Mouse (Mus musculus): ENCODE results near the gene Usp33. TPM values are rescaled to one million over a fixed set of nuclear protein-coding genes. Genes with fewer than 3 reads are reported as not detected.

Usp33 gene
- polyA plus RNA-seq, 1 experiment from 2014 or later, result 88.0 TPM

DNA sequence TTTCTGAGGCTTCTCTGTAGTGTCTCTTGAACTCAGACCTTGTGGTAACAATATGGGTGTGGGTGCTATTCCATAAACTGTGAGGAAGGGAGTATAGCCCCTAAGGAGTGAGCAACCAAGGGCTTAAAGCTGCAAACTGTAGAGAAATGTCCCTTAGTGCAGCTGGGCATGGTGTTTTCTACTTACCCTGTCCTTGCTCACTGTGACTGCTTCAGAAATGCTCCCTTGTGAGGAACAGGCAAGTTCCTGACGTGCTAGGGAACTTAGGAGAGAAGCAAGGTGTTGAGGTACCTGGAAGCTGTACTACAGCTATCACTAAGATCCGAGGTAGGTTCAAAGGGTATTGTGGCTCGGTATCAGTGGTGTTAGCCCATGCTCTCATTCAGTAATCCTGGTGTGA is 4.2 kb downstream of the Usp33 start:
- Histone ChIP-seq H3K4me3 (no peak overlapping the region), H3K4me2 (no peak overlapping the region), H3K4me1 (replicated peaks) (peaks cover 54% of the 10 kb centered on the region), H3K36me3 (no peaks in the 10 kb centered on the region), H3K27ac (no peak overlapping the region), H3K9ac (no peak overlapping the region), H3K27me3 (no peaks in the 10 kb centered on the region), H3K9me3 (no peaks in the 10 kb centered on the region)
- no peak for ATAC-seq (ENCODE audit: low FRiP score)
- whole genome bisulfite sequencing, result 88% methylated on average over 3 of the region's 3 CpGs

- Histone ChIP-seq H3K9ac (no peak overlapping the region), H3K4me1 (replicated peaks) (peaks cover 58% of the 10 kb centered on the region), H3K4me3 (no peak overlapping the region), H3K9me3 (no peaks in the 10 kb centered on the region), H3K36me3 (no peaks in the 10 kb centered on the region), H3K27me3 (no peaks in the 10 kb centered on the region), H3K4me2 (no peak overlapping the region), H3K27ac (no peak overlapping the region)
- 93% methylated on average over 5 of the region's 5 CpGs for WGBS
- no peak for ATAC-seq (ENCODE audit: low FRiP score)
These were observed 4.7 kb downstream of the Usp33 start for GRCm38 (mm10) chr3:152350966-152351365.

- H3K9me3 ChIP-seq, result no peaks in the 10 kb centered on the region
These were observed 6.0 kb downstream of the Usp33 start for GRCm38 (mm10) chr3:152352289-152352688.

GRCm38 (mm10) chr3:152353434-152354177 is 7.3 kb downstream of the Usp33 start:
- Histone ChIP-seq H3K27ac (peak overlapping the region; percentile 41; the same call in 1 of the 2 replicates), H3K9ac (peak overlapping the region; percentile 29; the same call in 1 of the 2 replicates), H3K4me2 (no peak overlapping the region), H3K36me3 (no peaks in the 10 kb centered on the region), H3K9me3 (no peaks in the 10 kb centered on the region), H3K4me1 (replicated peaks) (peaks cover 50% of the 10 kb centered on the region), H3K27me3 (no peaks in the 10 kb centered on the region), H3K4me3 (no peak overlapping the region)
- peak; percentile 43; the same call in 1 of the 2 replicates for ATAC-seq (ENCODE audit: low FRiP score)
- 69% methylated on average over 10 of the region's 10 CpGs for WGBS

More at GRCm38 (mm10) chr3:152352289-152352688, 6.0 kb downstream of the Usp33 start:
- H3K4me1 ChIP-seq (replicated peaks), result peaks cover 62% of the 10 kb centered on the region
- H3K27me3 ChIP-seq, result no peaks in the 10 kb centered on the region
- no peaks in the 10 kb centered on the region for H3K36me3 ChIP-seq
- H3K27ac ChIP-seq, result no peak overlapping the region
- no peak overlapping the region for H3K4me2 ChIP-seq
- H3K4me3 ChIP-seq, result no peak overlapping the region
- no peak overlapping the region for H3K9ac ChIP-seq
- no peak for ATAC-seq (ENCODE audit: low FRiP score)
- WGBS, result 88% methylated on average over 4 of the region's 4 CpGs

DNA sequence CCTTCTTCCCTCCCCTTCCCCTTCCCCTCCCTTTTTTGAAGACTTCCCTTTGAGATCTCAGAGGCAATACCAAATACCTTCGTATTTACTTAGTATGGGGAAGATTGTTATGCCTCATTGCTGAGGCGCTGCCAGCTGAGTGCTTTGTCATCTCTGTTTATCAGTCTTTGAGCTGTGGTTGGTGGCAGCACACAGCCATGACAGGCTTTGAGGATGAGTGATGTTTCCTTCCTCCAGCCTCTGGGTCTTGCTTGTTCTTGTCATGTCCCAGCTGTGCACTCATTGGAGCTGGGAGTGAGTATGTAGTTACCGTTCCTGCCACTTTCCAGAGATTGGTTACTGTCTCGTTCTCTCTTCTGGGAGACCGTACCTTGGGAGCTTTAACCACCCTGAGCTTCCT is 9.1 kb downstream of the Usp33 start:
- H3K27ac ChIP-seq, result no peak overlapping the region; the same call in 1 of the 2 replicates
- H3K4me1 ChIP-seq (replicated peaks), result peaks cover 38% of the 10 kb centered on the region
- no peak overlapping the region for H3K9ac ChIP-seq
- 0 out of 2 replicates have a peak, but pooled peaks have one; percentile 43 for ATAC-seq (ENCODE audit: low FRiP score)
- H3K9me3 ChIP-seq, result no peaks in the 10 kb centered on the region
- H3K27me3 ChIP-seq, result no peaks in the 10 kb centered on the region
- H3K36me3 ChIP-seq, result peaks cover 13% of the 10 kb centered on the region; the same call in 1 of the 2 replicates
- H3K4me3 ChIP-seq, result no peak overlapping the region
- WGBS, result 59% methylated on average over 5 of the region's 5 CpGs
- H3K4me2 ChIP-seq, result no peak overlapping the region

- Histone ChIP-seq H3K9ac (no peak overlapping the region), H3K27me3 (no peaks in the 10 kb centered on the region), H3K4me3 (no peak overlapping the region), H3K4me1 (replicated peaks) (peaks cover 26% of the 10 kb centered on the region), H3K9me3 (no peaks in the 10 kb centered on the region), H3K27ac (no peak overlapping the region), H3K36me3 (peaks cover 25% of the 10 kb centered on the region), H3K4me2 (no peak overlapping the region)
- WGBS, result 80% methylated on average over 9 of the region's 9 CpGs
- ATAC-seq (ENCODE audit: low FRiP score), result no peak
These were observed 10.5 kb downstream of the Usp33 start for GRCm38 (mm10) chr3:152356751-152357150.

- H3K27me3 ChIP-seq, result no peaks in the 10 kb centered on the region
- ATAC-seq (ENCODE audit: low FRiP score), result no peak
- peaks cover 48% of the 10 kb centered on the region for H3K36me3 ChIP-seq
- WGBS, result 96% methylated on average over 7 of the region's 7 CpGs
- H3K9me3 ChIP-seq, result no peaks in the 10 kb centered on the region
- peaks cover 14% of the 10 kb centered on the region for H3K4me1 ChIP-seq (replicated peaks)
- no peak overlapping the region for H3K4me2 ChIP-seq
- H3K9ac ChIP-seq, result no peak overlapping the region
- H3K4me3 ChIP-seq, result no peak overlapping the region
- H3K27ac ChIP-seq, result no peak overlapping the region
These were observed 12.9 kb downstream of the Usp33 start for GRCm38 (mm10) chr3:152359151-152359550.

GRCm38 (mm10) chr3:152364181-152364580 is 17.9 kb downstream of the Usp33 start:
- H3K9ac ChIP-seq, result no peak overlapping the region
- no peaks in the 10 kb centered on the region for H3K4me1 ChIP-seq (replicated peaks)
- H3K4me2 ChIP-seq, result no peak overlapping the region
- no peak overlapping the region for H3K27ac ChIP-seq
- H3K36me3 ChIP-seq, result peaks cover 92% of the 10 kb centered on the region
- H3K4me3 ChIP-seq, result no peak overlapping the region
- no peak for ATAC-seq (ENCODE audit: low FRiP score)
- 86% methylated on average over 2 of the region's 2 CpGs for WGBS
- H3K27me3 ChIP-seq, result no peaks in the 10 kb centered on the region
- H3K9me3 ChIP-seq, result no peaks in the 10 kb centered on the region

GRCm38 (mm10) chr3:152376063-152376462 is 29.8 kb downstream of the Usp33 start:
- Histone ChIP-seq H3K4me1 (replicated peaks) (no peaks in the 10 kb centered on the region), H3K27ac (no peak overlapping the region), H3K4me2 (no peak overlapping the region), H3K9ac (no peak overlapping the region), H3K27me3 (no peaks in the 10 kb centered on the region), H3K36me3 (peaks cover 85% of the 10 kb centered on the region), H3K9me3 (no peaks in the 10 kb centered on the region), H3K4me3 (no peak overlapping the region)
- ATAC-seq (ENCODE audit: low FRiP score), result no peak
- WGBS, result 93% methylated on average over 4 of the region's 4 CpGs

- H3K4me1 ChIP-seq (replicated peaks), result no peaks in the 10 kb centered on the region
- H3K36me3 ChIP-seq, result peaks cover 74% of the 10 kb centered on the region
- no peaks in the 10 kb centered on the region for H3K9me3 ChIP-seq
- no peak for ATAC-seq (ENCODE audit: low FRiP score)
- H3K4me2 ChIP-seq, result no peak overlapping the region
- no peak overlapping the region for H3K9ac ChIP-seq
- 70% methylated on average over 11 of the region's 11 CpGs for WGBS
- H3K27ac ChIP-seq, result no peak overlapping the region
- H3K4me3 ChIP-seq, result no peak overlapping the region
- H3K27me3 ChIP-seq, result no peaks in the 10 kb centered on the region
These were observed 37.8 kb downstream of the Usp33 start for GRCm38 (mm10) chr3:152384106-152384505.

DNA sequence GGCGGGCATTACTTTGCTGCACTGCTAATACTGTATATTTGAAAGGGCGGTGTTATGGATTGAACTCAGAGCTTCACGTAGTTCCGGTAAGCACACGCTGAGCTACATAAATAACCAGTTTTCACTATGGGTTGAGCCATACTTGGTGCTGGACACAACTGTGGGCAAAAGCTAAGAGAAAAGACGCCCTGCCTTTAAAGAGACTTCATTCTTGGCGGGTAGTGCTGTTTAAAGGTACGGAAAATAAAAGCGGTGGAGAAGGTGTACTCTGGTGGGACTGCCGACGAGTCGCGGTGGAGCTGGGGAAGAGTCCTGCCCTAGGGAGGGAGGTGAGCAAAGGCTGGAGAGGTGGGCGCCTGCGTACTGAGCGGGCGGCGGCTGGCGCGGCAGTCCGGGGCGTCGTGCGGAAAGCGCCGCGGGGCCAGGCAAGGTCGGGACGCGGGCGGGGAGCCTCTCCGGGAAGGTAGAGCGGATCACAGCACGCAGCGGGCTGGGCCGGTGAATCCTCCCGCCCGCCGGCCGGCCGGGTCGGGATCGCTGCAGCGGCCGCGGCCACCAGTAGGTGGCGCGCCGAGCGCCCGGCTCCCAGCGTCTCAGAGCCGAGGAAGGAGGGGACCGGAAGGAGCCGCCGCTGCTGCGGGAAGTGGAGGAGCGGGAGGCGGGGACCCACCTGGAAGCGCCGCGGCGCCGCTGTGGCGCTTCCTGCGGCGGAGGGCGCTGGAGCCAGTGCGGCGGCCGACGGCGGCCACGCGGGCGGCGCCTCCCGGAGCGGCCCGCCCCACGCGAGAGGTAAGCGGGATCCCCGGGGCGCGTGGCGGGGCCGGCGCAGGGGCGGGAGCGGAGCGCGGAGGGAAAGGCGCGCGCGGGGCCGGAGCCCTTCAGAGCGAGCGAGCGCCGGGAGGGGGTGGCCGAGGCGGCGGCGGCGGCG is 49.3 kb downstream of the Usp33 start, which contains the start of gene Zzz3:
TSS of gene Zzz3 (plus strand) at position 124 of the 928 bp plus-strand sequence.
- Histone ChIP-seq H3K4me1 (replicated peaks) (peaks cover 41% of the 10 kb centered on the region), H3K9ac (peak within 1 kb of the TSS; percentile 91), H3K27ac (peak within 1 kb of the TSS; percentile 99), H3K36me3 (peaks cover 12% of the 10 kb centered on the region), H3K4me3 (peak within 1 kb of the TSS; percentile 77), H3K4me2 (peak within 1 kb of the TSS; percentile 85), H3K9me3 (no peaks in the 10 kb centered on the region), H3K27me3 (no peaks in the 10 kb centered on the region)
- under 1% methylated on average over 62 of the region's 108 CpGs for WGBS
- peak; percentile 94 for ATAC-seq (ENCODE audit: low FRiP score)

- Histone ChIP-seq H3K36me3 (peaks cover 8% of the 10 kb centered on the region), H3K9ac (peak overlapping the region; percentile 91), H3K9me3 (no peaks in the 10 kb centered on the region), H3K27me3 (no peaks in the 10 kb centered on the region), H3K4me1 (replicated peaks) (peaks cover 42% of the 10 kb centered on the region), H3K4me2 (peak overlapping the region; percentile 85), H3K27ac (peak overlapping the region; percentile 99), H3K4me3 (peak overlapping the region; percentile 77)
- ATAC-seq (ENCODE audit: low FRiP score), result peak; percentile 93
- WGBS, result under 1% methylated on average over 98 of the region's 102 CpGs
These were observed 50.2 kb downstream of the Usp33 start for GRCm38 (mm10) chr3:152396278-152396987.

Measured in hindbrain, embryonic 13.5 days (tissue).